ENCODE assay signal across 8 mouse cellular contexts in genomic region chr2:92883039-92883911, GRCm38 (mm10). TPM values are rescaled to one million over a fixed set of nuclear protein-coding genes. Genes with fewer than 3 reads are reported as not detected.
DNase-seq lines count a peak whose midpoint lies in the region; ATAC-seq lines count a peak whose summit lies in the region.

No protein-coding gene starts in this region.

- peak overlapping the region; percentile 26; the same call in 1 of the 2 replicates for H3K4me2 ChIP-seq in forebrain, embryonic 14.5 days (ENCODE audit: low read length)
- H3K4me2 ChIP-seq in hindbrain, embryonic 13.5 days, result peak overlapping the region; percentile 34; the same call in 1 of the 2 replicates

- H3K9ac ChIP-seq in forebrain, embryonic 14.5 days (ENCODE audit: low read length), result no peak overlapping the region
- H3K9ac ChIP-seq in hindbrain, embryonic 13.5 days, result no peak overlapping the region

- WGBS in forebrain, embryonic 14.5 days, result 6% methylated on average over 15 of the region's 15 CpGs
- 1% methylated on average over 15 of the region's 15 CpGs for WGBS in hindbrain, embryonic 13.5 days

- H3K4me3 ChIP-seq in forebrain, embryonic 14.5 days (ENCODE audit: low read depth, low read length), result no peak overlapping the region
- no peak overlapping the region for H3K4me3 ChIP-seq in hindbrain, embryonic 13.5 days

- H3K27ac ChIP-seq in forebrain, embryonic 14.5 days (ENCODE audit: low read depth, low read length), result no peak overlapping the region
- peak overlapping the region; percentile 48; the same call in 1 of the 2 replicates for H3K27ac ChIP-seq in hindbrain, embryonic 13.5 days

- peak; percentile 83 for ATAC-seq in forebrain, embryonic 14.5 days
- peak; percentile 62 for ATAC-seq in hindbrain, embryonic 13.5 days (ENCODE audit: low FRiP score)
- ATAC-seq in megakaryocyte-erythroid progenitor cell, adult 5-6 weeks (replicated peaks; ENCODE audit: low FRiP score, low TSS enrichment, poor library complexity, severe bottlenecking), result no peak

- DNase-seq in MN1 (ENCODE audit: low spot score), result peak; percentile 70
- DNase-seq in c-Kit-positive CD71-positive TER-119-positive erythroid progenitor cells, embryonic 14.5 days (ENCODE audit: low spot score), result peak; percentile 31
- peak; percentile 88 for DNase-seq in forebrain, embryonic 14.5 days (ENCODE audit: low spot score)
- DNase-seq in layer of hippocampus, postnatal 10 days (ENCODE audit: low spot score in 2 of 2), result peak; percentile 66 to 78
- peak; percentile 33 to 72 for DNase-seq in lung, postnatal 4 days
- peak; percentile 52 for DNase-seq in right cerebral cortex, postnatal 25 days

- H3K4me1 ChIP-seq in forebrain, embryonic 14.5 days (ENCODE audit: control insufficient read depth, insufficient read depth, low read length), result peaks cover 5% of the 10 kb centered on the region; the same call in 1 of the 2 replicates
- peaks cover 11% of the 10 kb centered on the region for H3K4me1 ChIP-seq in hindbrain, embryonic 13.5 days (replicated peaks)

- H3K27me3 ChIP-seq in forebrain, embryonic 14.5 days (replicated peaks; ENCODE audit: control insufficient read depth, insufficient read depth, low read length), result no peaks in the 10 kb centered on the region
- H3K27me3 ChIP-seq in hindbrain, embryonic 13.5 days, result peaks cover 19% of the 10 kb centered on the region

- H3K9me3 ChIP-seq in forebrain, embryonic 14.5 days (replicated peaks; ENCODE audit: control insufficient read depth, low read length), result no peaks in the 10 kb centered on the region
- no peaks in the 10 kb centered on the region for H3K9me3 ChIP-seq in hindbrain, embryonic 13.5 days

- H3K36me3 ChIP-seq in forebrain, embryonic 14.5 days (ENCODE audit: control insufficient read depth, insufficient read depth, low read length), result no peaks in the 10 kb centered on the region
- H3K36me3 ChIP-seq in hindbrain, embryonic 13.5 days, result no peaks in the 10 kb centered on the region

RNA-seq across cellular contexts. Expression of gene Syt13, which starts 31.6 kb away (rescaled TPM):
- polyA plus RNA-seq in forebrain, embryonic 14.5 days (2014; fragmentation: Nextera tagmentation; extraction: Ambion mirVana), result 35.4 and 36.8 TPM in 2 replicates
- polyA plus RNA-seq in hindbrain, embryonic 13.5 days (2015; fragmentation: Nextera tagmentation; extraction: Ambion mirVana), result 24.7 and 26.6 TPM in 2 replicates
- total RNA-seq in layer of hippocampus, postnatal 10 days (2021), result 10 to 100 TPM; 88.5 to 89.7 TPM
- not detected in 2 replicates for total RNA-seq in megakaryocyte-erythroid progenitor cell, adult 5-6 weeks (2014; fragmentation: Nextera tagmentation)
- not detected in 2 replicates for total RNA-seq in megakaryocyte-erythroid progenitor cell, adult 5-6 weeks (2017)

Comparison
In these comparisons a context has a peak if more than half of its experiments do, and no peak if none do; other contexts are left out.
1. DNase-seq: peak in every context shown above with its lines; median percentile 88 in forebrain, embryonic 14.5 days; 72 in layer of hippocampus, postnatal 10 days; 70 in MN1; 52 in lung, postnatal 4 days; 52 in right cerebral cortex, postnatal 25 days; 31 in c-Kit-positive CD71-positive TER-119-positive erythroid progenitor cells, embryonic 14.5 days.
2. RNA of gene Syt13, which starts 31.6 kb away (total RNA-seq): 88.5 to 89.7 TPM in layer of hippocampus, postnatal 10 days; not detected in megakaryocyte-erythroid progenitor cell, adult 5-6 weeks; every median in the first group is over 10 times any median in the second.